Mouse (Mus musculus) heart, postnatal 0 days (tissue): Measurements from ENCODE around the gene Baiap2.

ENCODE experiments used
- CTCF ChIP-seq: IDR thresholded peaks from 2 replicates; pipeline ENCODE4 v1.5.1; 2016; ENCODE audit warnings: antibody characterized with exemption, control low read depth, low read depth
- EP300 ChIP-seq: IDR thresholded peaks from 2 replicates; pipeline ENCODE4 v1.6.1; 2016; ENCODE audit warnings: antibody characterized with exemption, low read depth

GRCm38 (mm10) chr11:119915666-119916065 lies 26.9 kb upstream of the Baiap2 start:
- TF ChIP-seq CTCF (no peak), EP300 (no peak)
